Mouse (Mus musculus) liver, postnatal 0 days (tissue): ENCODE results near the gene Syn2. TPM values are rescaled to one million over a fixed set of nuclear protein-coding genes. Genes with fewer than 3 reads are reported as not detected.

Source experiments
- ATAC-seq: fragments of 200-750 bp; cut with Nextera tagmentation; 2 replicates; pipeline ENCODE4 v1.8.0; 2017; ENCODE audit warnings: mild to moderate bottlenecking, moderate library complexity
- DNase-seq: peaks from one replicate; pipeline ENCODE4 v3.0.0-alpha.2; 2016
- H3K27ac ChIP-seq: fragments of 300-500 bp; sonication (generic); 2 replicates; pipeline ENCODE4 v1.5.1; 2014; ENCODE audit warnings: antibody characterized with exemption, moderate library complexity, mild to moderate bottlenecking, low read depth
- H3K27me3 ChIP-seq: fragments of 300-500 bp; sonication (generic); 2 replicates; pipeline ENCODE4 v1.6.1; 2014; ENCODE audit warnings: low read length, control low read depth, mixed read lengths; ENCODE audit not compliant: insufficient read depth
- H3K36me3 ChIP-seq: fragments of 300-500 bp; sonication (generic); replicated peaks from 2 replicates; pipeline ENCODE4 v1.6.1; 2014; ENCODE audit warnings: mild to moderate bottlenecking, control low read depth, low read length, moderate library complexity, mixed read lengths; ENCODE audit not compliant: insufficient read depth
- H3K4me1 ChIP-seq: fragments of 300-500 bp; sonication (generic); 2 replicates; pipeline ENCODE4 v1.6.1; 2014; ENCODE audit warnings: antibody characterized with exemption, mild to moderate bottlenecking, control low read depth; ENCODE audit not compliant: insufficient read depth
- H3K4me2 ChIP-seq: fragments of 300-500 bp; sonication (generic); 2 replicates; pipeline ENCODE4 v1.6.1; 2014; ENCODE audit warnings: low read depth, mild to moderate bottlenecking, low read length, moderate library complexity, mixed read lengths
- H3K4me3 ChIP-seq: fragments of 300-500 bp; sonication (generic); 2 replicates; pipeline ENCODE4 v1.5.1; 2014; ENCODE audit warnings: low read depth, low read length
- H3K9ac ChIP-seq: fragments of 300-500 bp; sonication (generic); replicated peaks from 2 replicates; pipeline ENCODE4 v1.6.1; 2014; ENCODE audit warnings: mild to moderate bottlenecking, moderate library complexity
- H3K9me3 ChIP-seq: fragments of 300-500 bp; sonication (generic); 2 replicates; pipeline ENCODE4 v1.6.1; 2016; ENCODE audit warnings: mild to moderate bottlenecking, control low read depth, low read length, mixed read lengths
- CTCF ChIP-seq: sonication (generic); IDR thresholded peaks from 2 replicates; pipeline ENCODE4 v1.5.1; 2016; ENCODE audit warnings: antibody characterized with exemption, low read depth
- EP300 ChIP-seq: IDR thresholded peaks from 2 replicates; pipeline ENCODE4 v1.6.1; 2016; ENCODE audit warnings: antibody characterized with exemption, low read depth, mild to moderate bottlenecking
- WGBS: fragments of 180-500 bp; shearing (Covaris S2); extraction: QIAGEN DNeasy Blood & Tissue Kit; methylation state at CpG from one replicate; pipeline ENCODE4 v1.1.7; 2014; ENCODE audit not compliant: insufficient replicate concordance; 5-methylcytosine and 5-hydroxymethylcytosine counted together
- polyA plus RNA-seq: library from polyadenylated mRNA; unstranded; fragments of >200 nt; fragmentation: Nextera tagmentation; extraction: Ambion mirVana; gene quantifications from 2 replicates; pipeline ENCODE4 v1.2.1, GENCODE M21; 2015

The Syn2 gene
- polyA plus RNA-seq, 1 experiment from 2014 or later = 0.20 TPM

DNA sequence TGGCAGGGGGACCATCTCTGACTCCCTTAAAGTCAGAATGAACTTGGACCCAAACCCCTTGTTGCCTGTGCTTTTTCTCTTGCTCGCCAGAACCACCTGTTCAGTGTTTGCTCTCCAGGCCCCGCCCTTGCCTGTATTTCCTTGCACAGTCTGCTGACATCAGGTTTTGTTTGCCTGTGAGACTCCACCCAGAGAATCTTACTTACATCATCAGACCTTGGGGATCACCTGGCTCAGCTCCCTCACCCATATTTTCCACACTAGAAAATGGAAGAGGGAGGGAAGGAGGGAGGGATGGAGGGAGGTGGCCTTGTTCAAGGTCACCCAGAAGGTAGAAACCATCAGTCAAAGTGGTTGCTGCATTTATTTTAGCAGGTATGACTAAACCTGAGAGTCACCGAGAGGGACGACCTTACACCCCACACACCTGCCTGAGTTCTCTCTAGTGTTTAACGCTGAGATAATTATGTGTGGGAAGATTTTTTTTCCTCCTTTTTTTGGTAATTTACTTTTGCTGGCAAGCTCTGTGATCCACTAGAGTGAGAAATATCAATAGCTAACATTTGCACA, 7.4 kb upstream of the Syn2 start:
- H3K9ac ChIP-seq = no peak overlapping the region
- H3K4me3 ChIP-seq = no peak overlapping the region
- no peak overlapping the region for H3K27ac ChIP-seq
- no peak for DNase-seq
- peaks cover 5% of the 10 kb centered on the region; the same call in 1 of the 2 replicates for H3K27me3 ChIP-seq
- no peaks in the 10 kb centered on the region for H3K36me3 ChIP-seq
- H3K9me3 ChIP-seq = no peaks in the 10 kb centered on the region
- 79% methylated on average over 5 of the region's 5 CpGs for WGBS
- H3K4me1 ChIP-seq = no peaks in the 10 kb centered on the region
- H3K4me2 ChIP-seq = no peak overlapping the region
- TF ChIP-seq CTCF (no peak), EP300 (no peak)
- no peak for ATAC-seq

DNA sequence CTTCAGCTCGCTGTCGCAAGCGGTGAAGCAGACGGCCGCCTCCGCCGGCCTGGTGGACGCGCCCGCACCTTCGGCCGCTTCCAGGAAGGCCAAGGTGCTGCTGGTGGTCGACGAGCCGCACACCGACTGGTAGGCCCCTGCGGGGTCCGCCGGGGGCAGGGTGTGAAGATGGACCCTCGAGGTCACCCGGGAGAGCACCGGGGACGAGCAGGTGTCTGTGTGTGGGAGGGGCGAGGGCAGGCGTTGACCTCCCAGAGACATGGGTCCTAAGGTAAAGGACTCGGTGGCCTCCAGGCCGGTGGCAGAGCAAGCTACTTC, 589 bp downstream of the Syn2 start:
- H3K27ac ChIP-seq = no peak overlapping the region
- H3K4me3 ChIP-seq = peak overlapping the region; percentile 48

DNA sequence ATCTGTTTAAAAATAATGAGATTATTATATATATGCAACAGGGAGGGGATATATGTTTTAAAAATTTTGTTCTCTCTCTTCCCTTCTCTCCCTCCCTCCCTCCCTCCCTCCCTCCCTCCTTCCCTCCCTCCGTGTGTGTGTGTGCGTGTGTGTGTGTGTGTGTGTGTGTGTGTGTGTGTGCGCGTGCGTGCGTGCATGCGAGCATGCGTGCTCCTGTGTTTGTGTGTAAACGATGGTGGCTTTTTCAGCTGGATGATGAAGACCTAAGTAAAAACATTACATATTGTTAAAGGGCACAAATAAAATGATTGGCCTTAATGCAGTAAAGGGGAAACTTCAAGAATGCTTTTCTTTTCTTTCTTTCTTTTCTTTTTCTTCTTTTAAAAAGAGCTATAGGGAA, 1.5 kb downstream of the Syn2 start:
- ATAC-seq (no peak), DNase-seq (no peak)
- Histone ChIP-seq H3K27ac (no peak overlapping the region), H3K36me3 (no peaks in the 10 kb centered on the region), H3K9ac (no peak overlapping the region), H3K4me3 (no peak overlapping the region), H3K4me1 (peaks cover 6% of the 10 kb centered on the region; the same call in 1 of the 2 replicates), H3K4me2 (no peak overlapping the region), H3K9me3 (no peaks in the 10 kb centered on the region), H3K27me3 (peaks cover 35% of the 10 kb centered on the region)
- TF ChIP-seq CTCF (no peak), EP300 (no peak)
- WGBS = 71% methylated on average over 9 of the region's 9 CpGs

More for the DNA sequence above, 589 bp downstream of the Syn2 start:
- no peaks in the 10 kb centered on the region for H3K36me3 ChIP-seq
- H3K4me1 ChIP-seq = peaks cover 6% of the 10 kb centered on the region; the same call in 1 of the 2 replicates
- peak overlapping the region; percentile 34; the same call in 1 of the 2 replicates for H3K9ac ChIP-seq
- ATAC-seq (no peak), DNase-seq (no peak)
- H3K27me3 ChIP-seq = peaks cover 40% of the 10 kb centered on the region
- TF ChIP-seq EP300 = no peak
- no peaks in the 10 kb centered on the region for H3K9me3 ChIP-seq
- H3K4me2 ChIP-seq = peak overlapping the region; percentile 77
- WGBS = 3% methylated on average over 27 of the region's 27 CpGs

DNA sequence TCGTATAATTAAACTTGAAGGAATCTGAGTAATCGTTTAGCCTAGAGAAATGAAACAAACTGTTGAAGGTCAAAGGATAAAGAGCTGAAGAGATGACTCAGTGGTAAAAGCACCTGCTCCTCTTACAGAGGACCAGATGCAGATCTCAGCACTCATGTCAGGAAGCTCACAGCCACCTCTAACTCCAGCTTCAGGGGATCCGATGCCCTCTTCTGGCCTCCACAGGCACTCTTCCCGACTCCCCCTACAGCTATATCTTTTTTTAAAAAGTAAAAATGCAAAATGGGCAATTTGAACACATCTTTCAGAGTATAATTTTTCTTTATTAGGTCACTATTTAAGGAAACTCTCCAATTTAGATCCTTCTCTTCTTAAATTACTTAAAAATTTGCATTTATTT, 6.7 kb downstream of the Syn2 start:
- no peak for DNase-seq
- ATAC-seq = no peak
- no peak overlapping the region for H3K27ac ChIP-seq
- H3K4me3 ChIP-seq = no peak overlapping the region
- H3K4me1 ChIP-seq = no peaks in the 10 kb centered on the region
- peaks cover 9% of the 10 kb centered on the region for H3K27me3 ChIP-seq
- no peak overlapping the region for H3K9ac ChIP-seq
- H3K36me3 ChIP-seq = no peaks in the 10 kb centered on the region
- WGBS = 49% methylated on average over 4 of the region's 4 CpGs
- no peaks in the 10 kb centered on the region for H3K9me3 ChIP-seq
- TF ChIP-seq EP300 = no peak
- TF ChIP-seq CTCF = no peak
- no peak overlapping the region for H3K4me2 ChIP-seq

DNA sequence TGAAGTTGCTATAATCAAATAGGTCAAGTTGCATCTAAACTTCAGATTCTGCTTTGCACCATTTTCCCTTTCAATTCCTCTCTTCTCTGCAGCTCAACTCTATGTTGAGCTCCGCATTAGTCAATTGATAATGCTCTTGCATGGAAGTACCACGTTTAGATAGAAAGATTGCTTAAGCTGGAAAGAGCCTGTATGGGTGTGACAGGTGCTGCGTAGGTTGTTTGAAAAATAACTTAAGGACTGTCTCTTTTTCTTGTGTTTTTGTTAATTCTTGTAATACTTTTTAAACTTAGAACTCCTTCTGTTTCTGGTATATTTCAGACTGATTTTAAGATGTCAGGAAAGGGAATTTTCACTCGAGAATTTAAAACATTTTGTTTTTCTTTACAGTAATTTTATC, 26.5 kb downstream of the Syn2 start:
- no peak overlapping the region for H3K4me3 ChIP-seq
- no peaks in the 10 kb centered on the region for H3K27me3 ChIP-seq
- TF ChIP-seq EP300 = no peak
- TF ChIP-seq CTCF = no peak
- H3K36me3 ChIP-seq = no peaks in the 10 kb centered on the region
- H3K4me1 ChIP-seq = no peaks in the 10 kb centered on the region
- WGBS = 57% methylated on average over 4 of the region's 4 CpGs
- no peak overlapping the region for H3K9ac ChIP-seq
- no peak overlapping the region for H3K27ac ChIP-seq
- ATAC-seq = no peak
- DNase-seq = no peak
- H3K4me2 ChIP-seq = no peak overlapping the region
- H3K9me3 ChIP-seq = no peaks in the 10 kb centered on the region

DNA sequence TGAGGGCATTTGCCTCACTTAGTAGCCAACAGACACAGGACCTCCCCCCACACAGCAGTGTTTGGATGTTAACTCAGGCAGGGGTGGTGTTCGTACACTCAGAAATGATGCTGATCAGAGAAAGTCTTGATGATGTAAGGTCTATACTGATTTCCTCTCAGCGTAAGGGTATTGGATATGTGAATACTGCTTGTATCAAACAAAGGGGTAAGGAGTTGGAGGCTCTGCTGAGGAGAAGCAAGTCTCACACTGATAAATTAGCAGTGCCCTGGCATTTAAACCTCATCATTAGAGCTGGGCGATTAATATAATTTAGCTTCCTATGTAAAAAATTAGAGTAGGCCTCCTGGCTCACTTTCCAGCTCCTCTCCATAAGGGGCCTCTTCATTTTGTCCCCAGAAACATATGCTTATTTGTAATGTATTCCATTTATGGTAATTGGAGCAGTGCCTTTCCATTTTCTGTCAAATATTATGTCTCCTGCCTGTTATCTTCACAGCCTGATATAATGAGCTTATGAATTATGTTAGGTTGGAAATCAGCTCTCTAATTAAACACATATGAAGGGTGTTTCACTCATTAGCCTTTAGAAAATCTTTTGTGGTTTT, 31.3 kb downstream of the Syn2 start:
- WGBS = 73% methylated on average over 3 of the region's 3 CpGs
- H3K9ac ChIP-seq = no peak overlapping the region
- TF ChIP-seq EP300 (no peak), CTCF (no peak)
- ATAC-seq (no peak), DNase-seq (no peak)
- no peak overlapping the region for H3K4me3 ChIP-seq
- H3K4me2 ChIP-seq = no peak overlapping the region
- H3K27ac ChIP-seq = no peak overlapping the region
- no peaks in the 10 kb centered on the region for H3K36me3 ChIP-seq
- H3K4me1 ChIP-seq = no peaks in the 10 kb centered on the region
- H3K9me3 ChIP-seq = no peaks in the 10 kb centered on the region
- no peaks in the 10 kb centered on the region for H3K27me3 ChIP-seq

DNA sequence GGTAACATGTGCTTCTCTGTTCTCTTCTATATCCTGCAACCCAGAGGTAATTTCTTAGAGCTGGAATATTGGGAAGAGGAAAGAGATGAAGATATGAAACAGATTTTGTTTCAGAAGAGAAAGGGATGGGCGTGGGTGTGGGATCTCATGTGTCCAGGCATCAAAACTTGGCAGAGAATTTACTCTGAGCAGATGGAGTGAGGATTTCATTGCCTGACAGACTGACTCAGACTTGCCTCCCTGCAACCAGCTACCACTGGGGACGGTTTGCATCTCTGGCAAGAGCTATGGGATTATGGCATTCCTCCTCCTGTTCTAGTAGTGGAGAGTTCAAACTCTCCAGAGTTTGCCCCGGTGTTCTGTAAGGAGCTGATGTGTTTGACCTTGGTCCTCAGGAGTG, 34.2 kb downstream of the Syn2 start:
- Histone ChIP-seq H3K4me3 (no peak overlapping the region), H3K27ac (no peak overlapping the region), H3K27me3 (no peaks in the 10 kb centered on the region), H3K9ac (no peak overlapping the region), H3K4me2 (no peak overlapping the region), H3K4me1 (no peaks in the 10 kb centered on the region), H3K36me3 (no peaks in the 10 kb centered on the region), H3K9me3 (no peaks in the 10 kb centered on the region)
- DNase-seq = no peak
- WGBS = 44% methylated on average over 3 of the region's 3 CpGs
- TF ChIP-seq EP300 (no peak), CTCF (no peak)
- ATAC-seq = no peak
